Mouse (Mus musculus) small intestine, adult 2 months (tissue): ENCODE data around the gene Cxcl9. TPM values are rescaled to one million over a fixed set of nuclear protein-coding genes. Genes with fewer than 3 reads are reported as not detected.

Source experiments
- H3K27ac ChIP-seq: fragments of 200-500 bp; 2 replicates; pipeline ENCODE4 v1.5.1; 2012; ENCODE audit warnings: low read depth, low read length, control low read depth, inconsistent platforms; ENCODE audit not compliant: insufficient read depth
- H3K27me3 ChIP-seq: fragments of 200-500 bp; 2 replicates; pipeline ENCODE4 v1.6.1; 2012; ENCODE audit warnings: mild to moderate bottlenecking, moderate library complexity, low read length, inconsistent platforms; ENCODE audit not compliant: control insufficient read depth, insufficient read depth
- H3K36me3 ChIP-seq: fragments of 200-500 bp; 2 replicates; pipeline ENCODE4 v1.6.1; 2012; ENCODE audit warnings: mild to moderate bottlenecking, low read length, control low read depth, inconsistent platforms; ENCODE audit not compliant: control insufficient read depth, insufficient read depth
- H3K4me1 ChIP-seq: fragments of 200-500 bp; 2 replicates; pipeline ENCODE4 v1.6.1; 2012; ENCODE audit warnings: low read length, inconsistent platforms, mixed read lengths; ENCODE audit not compliant: control insufficient read depth, insufficient read depth, insufficient read length
- H3K4me3 ChIP-seq: fragments of 200-500 bp; 2 replicates; pipeline ENCODE4 v1.5.1; 2012; ENCODE audit warnings: low read depth, mild to moderate bottlenecking, control low read depth, inconsistent platforms, low read length, moderate library complexity
- CTCF ChIP-seq: fragments of 200-500 bp; IDR thresholded peaks from 2 replicates; pipeline ENCODE4 v1.5.1; 2012; ENCODE audit warnings: low read depth, mild to moderate bottlenecking, control low read depth, inconsistent platforms, low read length, moderate library complexity, mixed read lengths; ENCODE audit not compliant: insufficient replicate concordance, insufficient read length; ENCODE audit errors: extremely low read depth
- POLR2A ChIP-seq: fragments of 200-500 bp; IDR thresholded peaks from 2 replicates; pipeline ENCODE4 v1.6.1; 2012; ENCODE audit warnings: low read depth, mild to moderate bottlenecking, control low read depth, inconsistent platforms, low read length, moderate library complexity
- WGBS: fragments of 180-500 bp; shearing (Covaris S2); methylation state at CpG from one replicate; pipeline ENCODE4 v1.1.7; 2018; 5-methylcytosine and 5-hydroxymethylcytosine counted together
- polyA plus RNA-seq: library from polyadenylated mRNA; depleted of rRNA; stranded (reverse); fragments of >200 nt; gene quantifications from 2 replicates; pipeline ENCODE4 v1.2.3, GENCODE M21; 2012

Gene Cxcl9
- polyA plus RNA-seq, 1 experiment: 7.9 TPM

- Histone ChIP-seq H3K27me3 (no peaks in the 10 kb centered on the region), H3K4me1 (no peaks in the 10 kb centered on the region), H3K27ac (peak overlapping the region; percentile 7; the same call in 1 of the 2 replicates), H3K4me3 (no peak overlapping the region), H3K36me3 (peaks cover 45% of the 10 kb centered on the region)
- no peak for TF ChIP-seq CTCF
- TF ChIP-seq POLR2A: no peak
- 25% methylated on average over 13 of the region's 13 CpGs for WGBS
Measured at GRCm38 (mm10) chr5:92302149-92302840, 25.6 kb downstream of the Cxcl9 start.

DNA sequence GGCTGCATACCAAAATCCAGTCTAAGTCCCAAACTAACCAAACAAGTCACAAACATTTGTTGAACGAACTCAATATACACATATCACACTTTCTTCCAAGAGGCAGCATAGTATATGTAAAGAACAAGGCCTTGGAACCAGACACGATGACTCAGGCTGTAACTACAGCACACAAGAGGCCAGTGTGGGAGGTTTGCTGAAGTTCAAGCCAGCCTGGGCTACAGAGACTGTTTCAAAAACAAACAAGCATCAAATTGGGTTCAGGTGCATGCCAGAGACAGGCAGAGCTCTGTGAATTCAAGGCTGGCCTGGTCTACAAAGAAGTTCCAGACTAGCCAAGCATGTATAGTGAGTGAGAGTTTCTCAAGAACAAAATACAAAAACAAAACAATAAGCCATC lies 33.4 kb downstream of the Cxcl9 start:
- 66% methylated on average over 2 of the region's 2 CpGs for WGBS
- TF ChIP-seq CTCF (no peak), POLR2A (no peak)
- H3K36me3 ChIP-seq: peaks cover 27% of the 10 kb centered on the region
- H3K4me1 ChIP-seq: peaks cover 31% of the 10 kb centered on the region; the same call in 1 of the 2 replicates
- no peak overlapping the region for H3K4me3 ChIP-seq
- peak overlapping the region; percentile 55 for H3K27ac ChIP-seq
- H3K27me3 ChIP-seq: no peaks in the 10 kb centered on the region

DNA sequence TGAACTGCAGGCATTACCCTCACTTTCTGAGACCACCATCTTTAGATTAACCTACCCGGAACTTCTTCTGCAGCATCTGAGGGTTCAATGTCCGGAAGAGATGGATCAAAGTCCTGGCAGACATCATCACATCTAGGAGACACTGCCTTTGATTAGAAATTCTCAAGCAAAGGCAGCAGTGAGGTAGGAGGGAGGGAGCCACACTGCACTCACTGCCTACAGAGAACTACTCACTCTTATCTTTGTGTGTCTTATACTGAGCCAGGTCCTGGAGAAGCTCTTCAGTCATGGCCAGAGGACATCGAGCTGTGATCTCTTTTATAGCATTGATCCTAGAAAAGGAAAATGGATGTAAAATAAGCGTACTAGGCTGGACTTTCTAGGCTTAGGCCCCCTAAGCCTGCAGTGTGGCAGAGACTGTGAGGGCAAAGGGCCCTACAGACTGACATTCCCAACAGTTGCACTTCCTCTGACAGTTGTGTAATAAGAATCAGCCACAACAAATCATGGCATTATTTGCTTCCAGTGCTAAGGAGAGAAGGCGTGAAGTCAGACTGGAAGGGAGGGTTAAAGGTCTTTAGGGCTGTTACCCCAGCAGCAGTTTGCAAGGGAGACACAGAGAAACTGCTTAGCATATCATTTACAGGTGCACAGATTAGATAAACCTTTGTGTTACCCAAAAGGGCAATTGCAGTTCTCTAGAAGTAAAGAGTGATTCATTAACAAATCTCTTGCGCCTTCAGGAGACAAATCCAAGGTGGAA lies 36.0 kb downstream of the Cxcl9 start:
- H3K36me3 ChIP-seq: peaks cover 37% of the 10 kb centered on the region
- 33% methylated on average over 6 of the region's 6 CpGs for WGBS
- H3K4me1 ChIP-seq: peaks cover 31% of the 10 kb centered on the region; the same call in 1 of the 2 replicates
- peak overlapping the region; percentile 98 for H3K27ac ChIP-seq
- H3K27me3 ChIP-seq: no peaks in the 10 kb centered on the region
- TF ChIP-seq POLR2A: no peak
- no peak for TF ChIP-seq CTCF
- peak overlapping the region; percentile 1; the same call in 1 of the 2 replicates for H3K4me3 ChIP-seq

- Histone ChIP-seq H3K27ac (no peak overlapping the region), H3K4me1 (peaks cover 18% of the 10 kb centered on the region; the same call in 1 of the 2 replicates), H3K4me3 (no peak overlapping the region), H3K36me3 (peaks cover 34% of the 10 kb centered on the region), H3K27me3 (no peaks in the 10 kb centered on the region)
- 76% methylated on average over 6 of the region's 6 CpGs for WGBS
- TF ChIP-seq CTCF: no peak
- TF ChIP-seq POLR2A: no peak
Measured at GRCm38 (mm10) chr5:92287840-92288239, 40.0 kb downstream of the Cxcl9 start.

- H3K4me3 ChIP-seq: peak overlapping the region; percentile 28; the same call in 1 of the 2 replicates
- peaks cover 17% of the 10 kb centered on the region for H3K36me3 ChIP-seq
- H3K27me3 ChIP-seq: no peaks in the 10 kb centered on the region
- WGBS: 14% methylated on average over 3 of the region's 3 CpGs
- TF ChIP-seq CTCF: no peak
- no peak for TF ChIP-seq POLR2A
- peak overlapping the region; percentile 98 for H3K27ac ChIP-seq
- peaks cover 24% of the 10 kb centered on the region; the same call in 1 of the 2 replicates for H3K4me1 ChIP-seq
Measured at GRCm38 (mm10) chr5:92283107-92283506, 44.8 kb downstream of the Cxcl9 start.

GRCm38 (mm10) chr5:92282571-92282970 lies 45.3 kb downstream of the Cxcl9 start:
- Histone ChIP-seq H3K4me1 (peaks cover 24% of the 10 kb centered on the region; the same call in 1 of the 2 replicates), H3K27ac (peak overlapping the region; percentile 98)
- no peak for TF ChIP-seq CTCF
- no peak for TF ChIP-seq POLR2A

GRCm38 (mm10) chr5:92278942-92279537 lies 48.8 kb downstream of the Cxcl9 start:
- peaks cover 1% of the 10 kb centered on the region; the same call in 1 of the 2 replicates for H3K36me3 ChIP-seq
- peaks cover 24% of the 10 kb centered on the region for H3K4me1 ChIP-seq
- WGBS: 74% methylated on average over 10 of the region's 10 CpGs
- no peak overlapping the region for H3K4me3 ChIP-seq
- no peaks in the 10 kb centered on the region for H3K27me3 ChIP-seq
- TF ChIP-seq POLR2A (no peak), CTCF (no peak)
- peak overlapping the region; percentile 36 for H3K27ac ChIP-seq

More at GRCm38 (mm10) chr5:92282571-92282970, 45.3 kb downstream of the Cxcl9 start:
- Histone ChIP-seq H3K36me3 (peaks cover 11% of the 10 kb centered on the region), H3K4me3 (no peak overlapping the region), H3K27me3 (no peaks in the 10 kb centered on the region)
- WGBS: 37% methylated on average over 4 of the region's 4 CpGs
